Mouse (Mus musculus): ENCODE data around the gene Hist1h2ae. TPM values are rescaled to one million over a fixed set of nuclear protein-coding genes. Genes with fewer than 3 reads are reported as not detected.
"Not testable (repeated sequence)": the region's sequence is repeated elsewhere in the genome, so short reads cannot be mapped to it uniquely, and the experiment has no call there.

Hist1h2ae gene
- polyA plus RNA-seq, 1 experiment: 8.9 TPM

DNA sequence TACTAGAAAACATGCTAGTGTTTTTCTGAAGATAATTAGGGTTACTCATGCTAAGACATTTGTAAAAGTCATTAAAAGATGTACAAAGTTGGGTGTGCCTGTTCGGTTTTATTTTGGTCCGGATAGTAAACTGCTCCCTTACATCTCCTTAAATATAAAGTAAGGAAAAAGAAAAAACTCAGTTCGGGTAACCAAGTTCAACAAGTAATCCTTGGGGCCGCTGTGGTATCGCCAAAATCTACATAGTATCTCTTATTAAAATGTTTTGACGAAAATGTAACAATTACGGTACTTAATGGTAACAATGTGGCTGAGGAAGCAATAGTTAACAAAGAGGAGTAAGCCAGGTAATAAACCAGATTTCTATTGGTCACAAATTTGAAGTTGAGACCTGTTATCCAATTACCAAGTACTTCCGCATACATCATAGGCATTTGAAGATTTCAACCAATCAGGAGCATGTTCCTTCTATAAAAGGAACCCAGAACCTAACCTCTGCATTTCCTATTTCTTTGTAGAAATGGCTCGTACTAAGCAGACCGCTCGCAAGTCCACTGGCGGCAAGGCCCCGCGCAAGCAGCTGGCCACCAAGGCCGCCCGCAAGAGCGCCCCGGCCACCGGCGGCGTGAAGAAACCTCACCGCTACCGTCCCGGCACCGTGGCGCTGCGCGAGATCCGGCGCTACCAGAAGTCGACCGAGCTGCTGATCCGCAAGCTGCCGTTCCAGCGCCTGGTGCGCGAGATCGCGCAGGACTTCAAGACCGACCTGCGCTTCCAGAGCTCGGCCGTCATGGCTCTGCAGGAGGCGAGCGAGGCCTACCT, 26.8 kb downstream of the Hist1h2ae start, which contains the start of gene Hist1h3f:
Gene Hist1h3f, plus strand, starts transcription at position 88 of the 822 bp plus-strand sequence.
- under 1% methylated on average over 33 of the region's 45 CpGs for WGBS
- no peak for DNase-seq (ENCODE audit: low read depth, low spot score)

DNA sequence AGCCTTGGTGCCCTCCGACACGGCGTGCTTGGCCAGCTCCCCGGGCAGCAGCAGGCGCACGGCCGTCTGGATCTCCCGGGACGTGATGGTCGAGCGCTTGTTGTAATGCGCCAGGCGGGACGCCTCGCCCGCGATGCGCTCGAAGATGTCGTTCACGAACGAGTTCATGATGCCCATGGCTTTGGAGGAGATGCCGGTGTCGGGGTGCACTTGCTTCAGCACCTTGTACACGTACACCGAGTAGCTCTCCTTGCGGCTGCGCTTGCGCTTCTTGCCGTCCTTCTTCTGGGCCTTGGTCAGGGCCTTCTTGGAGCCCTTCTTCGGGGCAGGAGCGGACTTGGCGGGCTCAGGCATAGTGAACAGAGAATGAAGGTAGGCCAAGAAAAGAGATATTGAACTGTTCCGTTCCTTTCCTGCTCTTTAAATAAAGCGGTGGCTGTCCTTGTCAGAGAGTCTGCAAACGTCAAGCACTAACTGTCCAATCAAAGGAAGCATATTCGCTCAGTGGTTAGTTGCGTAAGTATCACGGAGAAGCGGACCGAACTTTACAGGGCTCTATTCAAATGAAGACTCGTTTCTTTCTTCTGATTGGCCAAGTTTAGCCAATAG, 27.9 kb downstream of the Hist1h2ae start, which contains the start of gene Hist1h2bh:
Gene Hist1h2bh, minus strand, starts transcription at position 394 of the 609 bp plus-strand sequence.
- not testable (repeated sequence) for DNase-seq (ENCODE audit: low read depth, low spot score)
- WGBS: under 1% methylated on average over 39 of the region's 42 CpGs

DNA sequence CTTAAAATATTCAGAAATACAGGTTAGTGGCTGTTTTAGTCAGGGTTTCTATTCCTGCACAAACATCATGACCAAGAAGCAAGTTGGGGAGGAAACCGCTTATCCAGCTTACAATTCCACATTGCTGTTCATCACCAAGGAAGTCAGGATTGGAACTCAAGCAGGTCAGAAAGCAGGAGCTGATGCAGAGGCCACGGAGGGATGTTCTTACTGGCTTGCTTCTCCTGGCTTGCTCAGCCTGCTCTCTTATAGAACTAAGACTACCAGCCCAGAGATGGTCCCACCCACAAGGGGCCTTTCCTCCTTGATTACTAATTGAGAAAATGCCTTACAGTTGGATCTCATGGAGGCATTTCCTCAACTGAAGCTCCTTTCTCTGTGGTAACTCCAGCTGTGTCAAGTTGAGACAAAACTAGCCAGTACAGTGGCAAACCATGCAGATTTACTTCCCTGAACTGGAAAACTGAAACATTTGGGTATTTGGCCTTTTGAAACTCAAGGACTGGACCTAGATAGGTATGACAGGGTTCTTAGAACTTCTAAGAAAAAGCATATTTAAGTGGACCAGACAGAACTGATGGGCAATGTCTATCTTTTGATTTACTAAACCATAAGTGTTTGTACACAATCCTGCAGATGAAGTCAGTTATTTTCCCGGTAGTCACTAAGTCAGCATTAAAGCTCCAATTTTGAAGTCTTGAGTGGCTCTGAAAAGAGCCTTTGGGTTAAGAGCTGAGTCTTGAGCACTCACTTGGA, 28.6 kb downstream of the Hist1h2ae start:
- 14% methylated on average over 3 of the region's 3 CpGs for WGBS
- DNase-seq (ENCODE audit: low read depth, low spot score): not testable (repeated sequence)

DNA sequence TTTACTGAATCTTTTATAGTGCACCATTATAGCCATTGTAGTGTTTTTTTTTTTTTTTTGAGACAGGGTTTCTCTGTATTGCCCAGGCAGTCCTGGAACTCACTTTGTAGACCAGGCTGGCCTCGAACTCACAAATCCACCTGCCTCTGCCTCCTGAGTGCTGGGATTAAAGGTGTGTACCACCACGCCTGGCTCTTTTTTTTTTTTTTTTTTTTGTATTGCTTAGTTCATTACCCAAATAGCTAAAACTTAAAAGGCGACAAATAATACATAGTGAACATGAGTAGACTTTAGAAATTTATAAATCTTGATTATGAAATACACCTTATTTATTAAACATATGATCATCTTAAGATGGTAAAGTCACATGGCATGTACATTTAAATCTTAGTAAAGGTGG, 29.5 kb downstream of the Hist1h2ae start:
- 88% methylated on average over 3 of the region's 3 CpGs for whole genome bisulfite sequencing
- no peak for DNase-seq (ENCODE audit: low read depth, low spot score)

DNA sequence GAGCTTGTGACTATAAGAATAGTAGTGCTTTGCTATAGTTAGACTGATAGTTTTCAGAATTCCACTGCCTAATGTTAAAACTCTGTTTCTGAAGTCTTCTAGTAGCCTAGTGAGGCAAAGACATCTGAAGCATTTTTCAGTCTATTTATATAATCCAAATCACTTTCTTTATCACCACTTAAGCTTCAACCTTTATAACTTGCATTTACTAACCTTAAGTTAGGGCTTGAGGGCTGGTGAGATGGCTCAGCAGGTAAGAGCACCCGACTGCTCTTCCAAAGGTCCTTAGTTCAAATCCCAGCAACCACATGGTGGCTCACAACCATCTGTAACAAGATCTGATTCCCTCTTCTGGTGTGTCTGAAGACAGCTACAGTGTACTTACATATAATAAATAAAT, 31.2 kb downstream of the Hist1h2ae start:
- WGBS: 58% methylated on average over 1 of the region's 1 CpGs
- not testable (repeated sequence) for DNase-seq (ENCODE audit: low read depth, low spot score)

DNA sequence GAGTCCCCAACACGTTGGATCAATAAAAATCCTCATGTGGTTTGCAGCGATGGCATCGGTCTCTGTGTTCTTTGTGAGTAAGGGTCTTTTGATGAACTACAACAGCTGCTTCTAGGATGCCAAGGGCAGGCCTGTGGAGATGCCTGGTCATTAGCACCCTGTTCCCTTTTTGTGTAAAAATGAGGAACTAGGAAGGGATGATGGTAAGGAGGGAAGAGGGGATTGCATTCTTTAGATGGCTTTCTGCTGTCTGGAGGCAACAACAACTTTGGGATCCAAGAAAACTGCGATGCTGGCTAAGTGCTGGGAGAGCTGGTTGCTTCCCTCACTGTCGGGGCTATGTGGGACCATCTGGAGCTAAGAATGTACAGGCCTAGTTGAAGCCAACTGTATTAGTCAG, 32.8 kb downstream of the Hist1h2ae start:
- DNase-seq (ENCODE audit: low read depth, low spot score): no peak
- 81% methylated on average over 5 of the region's 5 CpGs for WGBS

DNA sequence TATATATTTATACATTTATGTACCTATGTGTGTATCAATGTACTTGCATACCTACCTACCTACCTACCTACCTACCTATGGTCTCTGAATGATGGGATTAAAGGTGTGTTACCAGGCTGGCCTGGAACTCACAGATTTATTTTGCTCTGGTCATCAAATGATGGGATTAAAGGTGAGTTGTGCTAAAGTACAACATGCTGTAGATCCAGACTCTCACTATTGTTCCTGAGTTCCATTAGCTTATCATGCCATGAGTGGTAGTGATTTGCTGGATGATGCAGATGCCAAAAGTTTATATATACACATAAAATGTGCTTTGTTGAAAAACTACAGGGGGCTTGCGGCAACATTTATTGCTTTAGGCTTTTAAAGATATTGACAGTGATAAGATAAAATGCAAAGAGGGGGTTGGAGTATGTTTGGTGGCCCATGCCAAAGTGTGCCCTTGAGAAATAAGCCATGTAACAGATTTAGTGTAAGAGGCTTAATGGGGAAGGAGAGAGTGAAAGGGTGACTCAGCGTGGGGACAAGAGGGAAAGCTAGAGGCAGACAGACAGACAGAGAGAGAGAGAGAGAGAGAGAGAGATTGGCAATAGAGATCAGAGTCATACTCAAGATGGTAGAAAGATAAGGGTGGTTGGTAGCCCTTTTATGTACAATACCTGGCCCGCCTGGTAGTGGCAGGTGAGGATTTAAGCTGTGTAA, 33.9 kb downstream of the Hist1h2ae start:
- no peak for DNase-seq (ENCODE audit: low read depth, low spot score)
- WGBS: 56% methylated on average over 3 of the region's 3 CpGs

DNA sequence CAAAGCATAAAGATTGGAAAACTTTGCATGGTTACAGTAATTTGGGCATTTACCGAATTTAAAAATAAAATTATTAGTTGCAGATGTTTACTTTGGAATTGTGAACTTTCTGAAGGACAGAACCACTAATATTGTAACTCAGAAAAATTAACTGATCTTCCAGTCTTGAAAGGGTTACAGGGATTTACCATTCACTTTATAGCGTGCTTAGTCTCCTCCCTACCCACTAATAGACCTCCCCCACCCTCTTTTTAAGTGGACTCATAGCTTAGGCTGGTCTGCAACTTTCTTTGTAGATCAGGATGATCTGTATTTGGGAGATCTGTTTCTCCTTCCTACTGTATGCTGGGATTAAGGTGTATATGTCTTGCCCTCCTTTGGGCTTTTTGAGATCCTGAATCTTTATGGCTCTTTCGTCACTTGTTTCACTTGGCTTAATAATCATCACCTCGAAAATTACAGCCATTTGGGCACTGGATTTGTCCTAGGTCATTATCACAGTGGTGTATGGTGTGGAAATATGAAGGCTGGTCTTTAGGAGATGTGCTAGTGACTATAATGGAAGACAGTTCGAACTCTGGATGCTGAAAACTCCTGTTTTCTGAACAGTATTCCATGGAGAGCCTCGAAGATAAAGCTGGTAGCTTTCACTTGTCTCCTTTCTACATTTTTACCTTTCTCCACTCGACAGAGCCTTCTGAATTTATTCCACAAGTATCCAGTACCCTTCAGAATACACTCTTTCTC, 34.8 kb downstream of the Hist1h2ae start:
- WGBS: 15% methylated on average over 7 of the region's 7 CpGs
- no peak for DNase-seq (ENCODE audit: low read depth, low spot score)

DNA sequence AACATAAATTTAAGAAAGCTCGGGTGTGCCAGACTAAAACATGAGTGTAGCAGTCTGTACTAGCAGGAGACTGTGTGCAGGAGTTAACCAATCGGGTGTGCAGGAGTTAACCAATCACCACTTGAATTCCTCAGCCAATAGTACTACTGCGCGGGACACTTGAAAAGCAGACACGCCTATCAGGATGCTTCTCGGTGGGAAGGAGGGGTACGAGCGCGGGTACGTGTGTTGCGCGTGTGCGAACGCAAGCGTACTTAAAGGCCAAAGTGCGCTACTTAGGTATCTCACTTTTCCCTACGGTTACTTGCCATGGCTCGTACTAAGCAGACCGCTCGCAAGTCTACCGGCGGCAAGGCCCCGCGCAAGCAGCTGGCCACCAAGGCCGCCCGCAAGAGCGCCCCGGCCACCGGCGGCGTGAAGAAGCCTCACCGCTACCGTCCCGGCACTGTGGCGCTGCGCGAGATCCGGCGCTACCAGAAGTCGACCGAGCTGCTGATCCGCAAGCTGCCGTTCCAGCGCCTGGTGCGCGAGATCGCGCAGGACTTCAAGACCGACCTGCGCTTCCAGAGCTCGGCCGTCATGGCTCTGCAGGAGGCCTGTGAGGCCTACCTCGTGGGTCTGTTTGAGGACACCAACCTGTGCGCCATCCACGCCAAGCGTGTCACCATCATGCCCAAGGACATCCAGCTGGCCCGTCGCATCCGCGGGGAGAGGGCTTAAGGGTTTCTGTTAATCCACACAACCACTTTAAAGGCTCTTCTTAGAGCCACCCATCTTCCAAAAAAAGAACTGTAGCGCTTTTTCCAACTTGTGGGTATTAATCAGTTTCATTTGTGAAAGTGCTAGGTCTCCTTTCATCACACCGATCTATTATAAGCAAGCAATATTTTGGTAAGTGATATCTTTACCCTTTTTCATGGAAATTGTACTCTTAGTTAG, 35.6 kb downstream of the Hist1h2ae start, which contains the start of gene Hist1h3g:
Gene Hist1h3g, plus strand, starts transcription at position 286 of the 939 bp plus-strand sequence.
- DNase-seq (ENCODE audit: low read depth, low spot score): not testable (repeated sequence)
- under 1% methylated on average over 47 of the region's 62 CpGs for WGBS

DNA sequence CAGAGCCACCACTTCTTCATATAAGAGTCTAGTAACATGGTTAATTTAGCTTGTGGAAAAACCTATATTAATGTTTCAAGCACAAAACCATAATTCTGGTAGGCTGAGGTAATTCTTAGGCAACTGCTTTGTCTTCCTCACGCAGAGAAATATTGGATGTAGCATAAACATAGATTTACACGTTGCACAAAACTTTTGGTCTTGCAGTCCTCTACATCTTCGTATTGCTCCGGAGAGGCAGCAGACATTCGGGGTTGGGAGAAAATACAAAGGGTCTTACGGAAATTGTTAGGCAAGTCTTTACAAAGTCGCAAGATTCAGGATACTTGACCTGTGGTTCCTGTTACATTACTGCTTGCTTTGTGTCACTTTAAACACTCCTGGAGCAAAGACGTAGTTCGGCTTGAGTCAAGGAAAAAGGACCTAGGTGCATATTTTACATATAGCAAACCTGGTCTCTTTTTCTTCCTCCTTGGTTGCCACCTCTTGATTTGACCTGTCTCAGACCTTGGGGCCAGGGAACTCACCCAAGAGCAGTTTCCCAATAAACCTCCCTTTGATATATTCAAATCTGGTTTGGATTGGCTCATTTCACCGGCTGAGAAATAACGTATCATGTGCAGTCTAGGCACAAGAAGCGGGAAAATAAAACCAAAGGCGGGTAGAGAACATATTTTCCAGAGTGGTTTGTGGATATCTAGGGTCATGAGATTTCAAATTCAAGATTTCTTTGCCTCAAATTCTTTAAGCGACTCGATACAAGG, 36.5 kb downstream of the Hist1h2ae start:
- DNase-seq (ENCODE audit: low read depth, low spot score): no peak
- 1% methylated on average over 15 of the region's 15 CpGs for WGBS

DNA sequence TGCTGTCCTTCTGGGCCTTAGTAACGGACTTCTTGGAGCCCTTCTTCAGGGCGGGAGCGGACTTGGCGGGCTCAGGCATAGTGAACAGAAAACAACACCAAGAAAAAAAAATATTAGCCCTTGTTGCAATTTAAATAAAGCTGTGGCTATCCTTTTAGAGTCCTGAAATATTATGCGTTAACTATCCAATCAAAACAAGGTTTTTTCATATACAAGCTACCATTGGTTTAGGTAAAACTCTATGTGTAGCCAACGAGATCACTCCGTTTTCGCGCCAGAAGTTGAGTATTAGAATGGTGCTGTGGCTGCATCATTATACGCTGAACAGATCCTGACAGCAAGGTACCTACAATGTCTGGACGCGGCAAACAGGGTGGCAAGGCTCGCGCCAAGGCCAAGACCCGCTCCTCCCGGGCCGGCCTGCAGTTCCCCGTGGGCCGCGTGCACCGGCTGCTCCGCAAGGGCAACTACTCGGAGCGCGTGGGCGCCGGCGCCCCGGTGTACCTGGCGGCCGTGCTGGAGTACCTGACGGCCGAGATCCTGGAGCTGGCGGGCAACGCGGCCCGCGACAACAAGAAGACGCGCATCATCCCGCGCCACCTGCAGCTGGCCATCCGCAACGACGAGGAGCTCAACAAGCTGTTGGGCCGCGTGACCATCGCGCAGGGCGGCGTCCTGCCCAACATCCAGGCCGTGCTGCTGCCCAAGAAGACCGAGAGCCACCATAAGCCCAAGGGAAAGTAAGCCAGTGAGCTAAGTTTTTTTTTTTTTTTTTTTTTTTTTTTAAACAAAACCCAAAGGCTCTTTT, 37.3 kb downstream of the Hist1h2ae start, which contains the start of gene Hist1h2af:
Gene Hist1h2af, plus strand, starts transcription at position 347 of the 808 bp plus-strand sequence.
- DNase-seq (ENCODE audit: low read depth, low spot score): not testable (repeated sequence)
- under 1% methylated on average over 28 of the region's 53 CpGs for WGBS

DNA sequence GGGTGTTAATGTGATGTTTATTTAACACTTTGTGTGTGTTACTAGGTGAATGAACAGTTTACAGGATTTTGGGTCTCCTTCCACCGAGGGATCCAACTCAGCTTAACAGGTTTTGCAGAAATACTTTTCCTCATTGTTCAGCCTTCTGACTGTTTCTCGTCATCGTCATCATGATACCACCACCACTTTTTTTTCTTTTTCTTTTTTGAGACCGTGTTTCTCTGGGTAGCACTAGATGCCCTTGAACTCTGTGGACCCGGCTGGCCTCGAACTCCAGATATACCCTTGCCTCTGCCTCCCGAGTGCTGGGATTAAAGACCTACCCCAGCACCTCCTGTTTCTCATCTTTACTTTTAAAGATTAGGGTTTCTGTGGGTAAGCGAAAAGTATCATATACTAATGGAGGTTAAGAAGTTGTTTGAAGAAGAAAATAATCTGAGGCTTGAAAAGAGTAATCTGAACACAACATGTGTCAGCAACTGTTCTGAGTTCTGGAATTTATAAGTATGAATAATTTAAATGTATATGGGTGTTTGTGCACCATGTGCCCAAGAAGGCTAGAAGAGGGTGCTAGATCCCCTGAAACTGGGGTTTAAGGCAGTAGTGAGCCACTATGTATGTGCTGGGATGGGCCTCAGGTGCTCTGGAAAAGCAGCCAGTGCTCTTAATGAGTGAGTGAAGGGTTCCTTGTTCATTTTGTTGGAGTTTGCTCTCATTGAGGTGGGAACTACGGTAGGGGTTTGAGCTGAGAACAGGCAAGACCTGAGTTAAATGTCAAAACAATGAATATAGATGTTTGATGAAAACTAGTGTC, 38.6 kb downstream of the Hist1h2ae start:
- WGBS: 13% methylated on average over 9 of the region's 9 CpGs
- DNase-seq (ENCODE audit: low read depth, low spot score): no peak

DNA sequence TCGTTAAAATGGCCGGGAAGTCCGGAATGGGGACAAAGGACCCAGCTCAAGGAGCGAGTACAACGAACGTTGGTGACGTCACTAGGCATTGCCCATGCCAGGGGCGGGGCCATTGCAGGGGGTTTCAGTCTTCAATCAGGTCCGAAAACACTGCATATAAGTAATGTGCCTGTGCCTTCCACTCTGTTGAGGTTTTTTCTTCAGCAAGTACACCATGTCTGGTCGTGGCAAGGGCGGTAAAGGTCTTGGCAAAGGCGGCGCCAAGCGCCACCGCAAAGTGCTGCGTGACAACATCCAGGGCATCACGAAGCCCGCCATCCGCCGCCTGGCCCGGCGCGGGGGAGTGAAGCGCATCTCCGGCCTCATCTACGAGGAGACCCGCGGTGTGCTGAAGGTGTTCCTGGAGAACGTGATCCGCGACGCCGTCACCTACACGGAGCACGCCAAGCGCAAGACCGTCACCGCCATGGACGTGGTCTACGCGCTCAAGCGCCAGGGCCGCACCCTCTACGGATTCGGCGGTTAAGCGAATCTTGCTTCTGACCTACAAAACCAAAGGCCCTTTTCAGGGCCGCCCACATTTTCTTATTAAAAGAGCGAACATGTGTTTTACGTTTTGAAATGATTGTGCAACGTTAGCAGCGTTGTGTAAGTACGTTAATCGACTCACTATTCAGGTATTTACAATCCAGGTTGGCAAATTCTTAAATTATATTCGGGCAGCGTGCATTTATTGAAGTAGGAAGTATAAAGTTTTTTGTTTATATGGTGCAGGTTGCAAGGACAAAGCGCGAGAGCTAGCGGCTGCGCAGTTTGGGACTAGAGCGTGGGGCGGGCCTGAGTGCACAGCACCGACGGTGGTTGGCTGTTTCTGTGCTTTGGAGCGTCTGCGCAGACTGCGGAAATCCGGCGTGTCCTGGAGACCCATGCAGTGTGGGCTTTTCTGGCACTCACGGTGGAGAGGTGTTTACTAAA, 39.8 kb downstream of the Hist1h2ae start, which contains the start of gene Hist1h4h:
Gene Hist1h4h, plus strand, starts transcription at position 150 of the 975 bp plus-strand sequence.
- under 1% methylated on average over 59 of the region's 70 CpGs for WGBS
- DNase-seq (ENCODE audit: low read depth, low spot score): no peak

Data from large intestine, adult 2 months (tissue).